Mouse (Mus musculus): Measurements from ENCODE around the gene Pdxp. TPM values are rescaled to one million over a fixed set of nuclear protein-coding genes. Genes with fewer than 3 reads are reported as not detected.
A peak's percentile ranks its signal among the peaks of the same experiment; 100 is the strongest.

The Pdxp gene
- total and polyA plus RNA-seq, 2 experiments from 2014 or later, result 175 to 283 TPM

GRCm38 (mm10) chr15:78946232-78946631 lies 32.5 kb downstream of the Pdxp start:
- no peak for DNase-seq
- ATAC-seq, result no peak
- Histone ChIP-seq H3K4me3 (ENCODE audit: low read depth, low read length) (no peak overlapping the region), H3K27me3 (ENCODE audit: insufficient read depth, low read length) (no peaks in the 10 kb centered on the region), H3K9me3 (ENCODE audit: low read length) (no peaks in the 10 kb centered on the region), H3K4me2 (ENCODE audit: low read depth) (no peak overlapping the region), H3K36me3 (ENCODE audit: insufficient read depth) (peaks cover 7% of the 10 kb centered on the region; the same call in 1 of the 2 replicates), H3K4me1 (ENCODE audit: insufficient read depth) (peaks cover 11% of the 10 kb centered on the region; the same call in 1 of the 2 replicates), H3K9ac (no peak overlapping the region), H3K27ac (ENCODE audit: low read depth, low read length) (no peak overlapping the region)
- no peak for TF ChIP-seq CTCF (IDR thresholded peaks at IDR 0.05; ENCODE audit: low read depth)
- 35% methylated on average over 7 of the region's 7 CpGs for WGBS

- peak within 1 kb of the TSS; percentile 77 for H3K4me3 ChIP-seq (ENCODE audit: low read depth, low read length)
- no peaks in the 10 kb centered on the region for H3K27me3 ChIP-seq (ENCODE audit: insufficient read depth, low read length)
- 1% methylated on average over 24 of the region's 24 CpGs for WGBS
- TF ChIP-seq CTCF (IDR thresholded peaks at IDR 0.05; ENCODE audit: low read depth), result no peak
- H3K9me3 ChIP-seq (ENCODE audit: low read length), result no peaks in the 10 kb centered on the region
- DNase-seq (peak; percentile 92), ATAC-seq (peak; percentile 97)
- H3K36me3 ChIP-seq (ENCODE audit: insufficient read depth), result peaks cover 11% of the 10 kb centered on the region; the same call in 1 of the 2 replicates
- peak within 1 kb of the TSS; percentile 86 for H3K9ac ChIP-seq
- peaks cover 11% of the 10 kb centered on the region; the same call in 1 of the 2 replicates for H3K4me1 ChIP-seq (ENCODE audit: insufficient read depth)
- peak within 1 kb of the TSS; percentile 76 for H3K4me2 ChIP-seq (ENCODE audit: low read depth)
- peak within 1 kb of the TSS; percentile 73 for H3K27ac ChIP-seq (ENCODE audit: low read depth, low read length)
Observed at GRCm38 (mm10) chr15:78947657-78948056, 33.9 kb downstream of the Pdxp start, which contains the start of gene Triobp. Gene Triobp, plus strand, starts transcription at chr15:78947724.

GRCm38 (mm10) chr15:78948152-78948725 lies 34.5 kb downstream of the Pdxp start:
- H3K9me3 ChIP-seq (ENCODE audit: low read length), result no peaks in the 10 kb centered on the region
- peak overlapping the region; percentile 86 for H3K9ac ChIP-seq
- ATAC-seq (peak; percentile 43; the same call in 1 of the 2 replicates), DNase-seq (no peak)
- no peaks in the 10 kb centered on the region for H3K27me3 ChIP-seq (ENCODE audit: insufficient read depth, low read length)
- no peak for TF ChIP-seq CTCF (IDR thresholded peaks at IDR 0.05; ENCODE audit: low read depth)
- peak overlapping the region; percentile 73 for H3K27ac ChIP-seq (ENCODE audit: low read depth, low read length)
- H3K36me3 ChIP-seq (ENCODE audit: insufficient read depth), result peaks cover 14% of the 10 kb centered on the region; the same call in 1 of the 2 replicates
- peak overlapping the region; percentile 76 for H3K4me2 ChIP-seq (ENCODE audit: low read depth)
- peaks cover 11% of the 10 kb centered on the region; the same call in 1 of the 2 replicates for H3K4me1 ChIP-seq (ENCODE audit: insufficient read depth)
- H3K4me3 ChIP-seq (ENCODE audit: low read depth, low read length), result peak overlapping the region; percentile 77
- 3% methylated on average over 11 of the region's 11 CpGs for WGBS

- Histone ChIP-seq H3K9me3 (ENCODE audit: low read length) (no peaks in the 10 kb centered on the region), H3K4me3 (ENCODE audit: low read depth, low read length) (peak overlapping the region; percentile 77), H3K36me3 (ENCODE audit: insufficient read depth) (peaks cover 14% of the 10 kb centered on the region; the same call in 1 of the 2 replicates), H3K9ac (no peak overlapping the region), H3K4me1 (ENCODE audit: insufficient read depth) (peaks cover 11% of the 10 kb centered on the region; the same call in 1 of the 2 replicates), H3K4me2 (ENCODE audit: low read depth) (peak overlapping the region; percentile 76), H3K27ac (ENCODE audit: low read depth, low read length) (no peak overlapping the region), H3K27me3 (ENCODE audit: insufficient read depth, low read length) (no peaks in the 10 kb centered on the region)
- no peak for TF ChIP-seq CTCF (IDR thresholded peaks at IDR 0.05; ENCODE audit: low read depth)
- ATAC-seq, result no peak
- DNase-seq, result no peak
- WGBS, result 94% methylated on average over 3 of the region's 3 CpGs
Observed at GRCm38 (mm10) chr15:78948883-78949282, 35.2 kb downstream of the Pdxp start.

GRCm38 (mm10) chr15:78955663-78956062 lies 41.9 kb downstream of the Pdxp start:
- H3K4me1 ChIP-seq (ENCODE audit: insufficient read depth), result no peaks in the 10 kb centered on the region
- no peak overlapping the region for H3K4me2 ChIP-seq (ENCODE audit: low read depth)
- no peak overlapping the region for H3K4me3 ChIP-seq (ENCODE audit: low read depth, low read length)
- DNase-seq, result no peak
- no peaks in the 10 kb centered on the region for H3K9me3 ChIP-seq (ENCODE audit: low read length)
- 77% methylated on average over 3 of the region's 3 CpGs for WGBS
- peaks cover 48% of the 10 kb centered on the region for H3K36me3 ChIP-seq (ENCODE audit: insufficient read depth)
- 0 out of 2 replicates have a peak, but pooled peaks have one; percentile 18 for TF ChIP-seq CTCF (IDR thresholded peaks at IDR 0.05; ENCODE audit: low read depth)
- H3K27ac ChIP-seq (ENCODE audit: low read depth, low read length), result no peak overlapping the region
- H3K9ac ChIP-seq, result no peak overlapping the region
- H3K27me3 ChIP-seq (ENCODE audit: insufficient read depth, low read length), result no peaks in the 10 kb centered on the region
- no peak for ATAC-seq

- Histone ChIP-seq H3K27me3 (ENCODE audit: insufficient read depth, low read length) (no peaks in the 10 kb centered on the region), H3K4me2 (ENCODE audit: low read depth) (no peak overlapping the region), H3K4me3 (ENCODE audit: low read depth, low read length) (no peak overlapping the region), H3K36me3 (ENCODE audit: insufficient read depth) (peaks cover 51% of the 10 kb centered on the region), H3K4me1 (ENCODE audit: insufficient read depth) (no peaks in the 10 kb centered on the region), H3K27ac (ENCODE audit: low read depth, low read length) (no peak overlapping the region), H3K9ac (no peak overlapping the region), H3K9me3 (ENCODE audit: low read length) (no peaks in the 10 kb centered on the region)
- no peak for DNase-seq
- ATAC-seq, result no peak
- 89% methylated on average over 4 of the region's 4 CpGs for whole genome bisulfite sequencing
- TF ChIP-seq CTCF (IDR thresholded peaks at IDR 0.05; ENCODE audit: low read depth), result peak; percentile 45
Observed at GRCm38 (mm10) chr15:78956351-78956750, 42.6 kb downstream of the Pdxp start.

GRCm38 (mm10) chr15:78957021-78957420 lies 43.3 kb downstream of the Pdxp start:
- DNase-seq (no peak), ATAC-seq (no peak)
- 82% methylated on average over 15 of the region's 15 CpGs for WGBS
- no peak for TF ChIP-seq CTCF (IDR thresholded peaks at IDR 0.05; ENCODE audit: low read depth)
- Histone ChIP-seq H3K4me3 (ENCODE audit: low read depth, low read length) (no peak overlapping the region), H3K9ac (no peak overlapping the region), H3K27ac (ENCODE audit: low read depth, low read length) (no peak overlapping the region), H3K27me3 (ENCODE audit: insufficient read depth, low read length) (no peaks in the 10 kb centered on the region), H3K4me2 (ENCODE audit: low read depth) (no peak overlapping the region), H3K9me3 (ENCODE audit: low read length) (no peaks in the 10 kb centered on the region), H3K36me3 (ENCODE audit: insufficient read depth) (peaks cover 56% of the 10 kb centered on the region), H3K4me1 (ENCODE audit: insufficient read depth) (no peaks in the 10 kb centered on the region)
